Mouse (Mus musculus): ENCODE data around the gene Tle6. TPM values are rescaled to one million over a fixed set of nuclear protein-coding genes. Genes with fewer than 3 reads are reported as not detected.
"Not testable (repeated sequence)": the region's sequence is repeated elsewhere in the genome, so short reads cannot be mapped to it uniquely, and the experiment has no call there.

The Tle6 gene
- 1 to 10 TPM; 4.1 to 5.0 TPM for total RNA-seq (2021)
- long read RNA-seq, experiment 1, partial matches to known transcripts = 0 of 1 reads
- long read RNA-seq, experiment 1, other reads (novel, unspliced or antisense) = 1 of 1 reads
- long read RNA-seq, experiment 2, partial matches to known transcripts = 0 of 3 reads
- long read RNA-seq, experiment 2, other reads (novel, unspliced or antisense) = 3 of 3 reads

GRCm38 (mm10) chr10:81600738-81601203 lies at the start of gene Tle6:
Gene Tle6 (minus strand): TSS chr10:81601073.
- no peak for TF ChIP-seq CTCF (conservative IDR thresholded peaks at IDR 0.05)

GRCm38 (mm10) chr10:81648803-81649775 lies 48.2 kb upstream of the Tle6 start, which contains the start of gene Gm10778:
Gene Gm10778 (plus strand): TSS chr10:81649059.
- DNase-seq (ENCODE audit: low spot score in 2 of 2) = peak; percentile 84 to 89
- Histone ChIP-seq H3K27ac (peak within 1 kb of the TSS; percentile 89), H3K4me3 (peak within 1 kb of the TSS; percentile 59)

More at GRCm38 (mm10) chr10:81600738-81601203, at the start of gene Tle6:
- Histone ChIP-seq H3K27ac (0 out of 2 replicates have a peak within 1 kb of the TSS, but pooled peaks have one; percentile 5), H3K4me3 (peak within 1 kb of the TSS; percentile 42)
- DNase-seq (ENCODE audit: low spot score in 2 of 2) = peak; percentile 92

GRCm38 (mm10) chr10:81646015-81646555 lies 45.2 kb upstream of the Tle6 start:
- peak in 1 of 2 experiments; percentile 9 for DNase-seq (ENCODE audit: low spot score in 2 of 2)
- TF ChIP-seq CTCF (conservative IDR thresholded peaks at IDR 0.05) = no peak
- H3K27ac ChIP-seq = no peak overlapping the region
- no peak overlapping the region for H3K4me3 ChIP-seq

GRCm38 (mm10) chr10:81645391-81645790 lies 44.5 kb upstream of the Tle6 start:
- DNase-seq (ENCODE audit: low spot score in 2 of 2) = no peak
- no peak for TF ChIP-seq CTCF (conservative IDR thresholded peaks at IDR 0.05)
- Histone ChIP-seq H3K4me3 (no peak overlapping the region), H3K27ac (no peak overlapping the region)

GRCm38 (mm10) chr10:81644716-81645115 lies 43.8 kb upstream of the Tle6 start:
- DNase-seq (ENCODE audit: low spot score in 2 of 2) = no peak
- H3K4me3 ChIP-seq = no peak overlapping the region
- H3K27ac ChIP-seq = no peak overlapping the region
- no peak for TF ChIP-seq CTCF (conservative IDR thresholded peaks at IDR 0.05)

GRCm38 (mm10) chr10:81644162-81644561 lies 43.3 kb upstream of the Tle6 start:
- Histone ChIP-seq H3K4me3 (peak overlapping the region; percentile 92), H3K27ac (peak overlapping the region; percentile 97)
- no peak for DNase-seq (ENCODE audit: low spot score in 2 of 2)
- TF ChIP-seq CTCF (conservative IDR thresholded peaks at IDR 0.05) = no peak

GRCm38 (mm10) chr10:81643449-81644055 lies 42.7 kb upstream of the Tle6 start:
- H3K4me3 ChIP-seq = peak overlapping the region; percentile 92
- H3K27ac ChIP-seq = peak overlapping the region; percentile 97
- peak; percentile 93 to 95 for DNase-seq (ENCODE audit: low spot score in 2 of 2)
- peak; percentile 74 for TF ChIP-seq CTCF (conservative IDR thresholded peaks at IDR 0.05)

GRCm38 (mm10) chr10:81642648-81643448 lies 42.0 kb upstream of the Tle6 start:
- no peak for TF ChIP-seq CTCF (conservative IDR thresholded peaks at IDR 0.05)
- H3K4me3 ChIP-seq = peak overlapping the region; percentile 92
- peak overlapping the region; percentile 97 for H3K27ac ChIP-seq
- DNase-seq (ENCODE audit: low spot score in 2 of 2) = no peak

GRCm38 (mm10) chr10:81641978-81642647 lies 41.2 kb upstream of the Tle6 start:
- H3K4me3 ChIP-seq = peak overlapping the region; percentile 92
- peak overlapping the region; percentile 97; the same call in 1 of the 2 replicates for H3K27ac ChIP-seq
- no peak for TF ChIP-seq CTCF (conservative IDR thresholded peaks at IDR 0.05)
- DNase-seq (ENCODE audit: low spot score in 2 of 2) = no peak

- DNase-seq (ENCODE audit: low spot score in 2 of 2) = no peak
- TF ChIP-seq CTCF (conservative IDR thresholded peaks at IDR 0.05) = no peak
- no peak overlapping the region for H3K27ac ChIP-seq
- no peak overlapping the region for H3K4me3 ChIP-seq
Measured at GRCm38 (mm10) chr10:81641566-81641965, 40.7 kb upstream of the Tle6 start.

- not testable (repeated sequence) for H3K27ac ChIP-seq; H3K4me3 ChIP-seq; DNase-seq (ENCODE audit: low spot score in 2 of 2)
Measured at GRCm38 (mm10) chr10:81640825-81641224, 40.0 kb upstream of the Tle6 start.
